Mouse (Mus musculus) liver, embryonic 16.5 days (tissue): ENCODE measurements around the gene Bcl11b. TPM values are rescaled to one million over a fixed set of nuclear protein-coding genes. Genes with fewer than 3 reads are reported as not detected.

Source experiments
- ATAC-seq: fragments of 200-750 bp; cut with Nextera tagmentation; 2 replicates; pipeline ENCODE4 v1.8.0; 2017; ENCODE audit warnings: low read depth, mild to moderate bottlenecking, moderate number of reproducible peaks, moderate library complexity
- H3K27ac ChIP-seq: fragments of 300-500 bp; sonication (generic); 2 replicates; pipeline ENCODE4 v1.5.1; 2014; ENCODE audit warnings: mild to moderate bottlenecking, low read length
- H3K27me3 ChIP-seq: fragments of 300-500 bp; sonication (generic); 2 replicates; pipeline ENCODE4 v1.6.1; 2014; ENCODE audit warnings: low read depth, low read length, mixed read lengths; ENCODE audit not compliant: control insufficient read depth, insufficient read depth
- H3K36me3 ChIP-seq: fragments of 300-500 bp; sonication (generic); 2 replicates; pipeline ENCODE4 v1.6.1; 2014; ENCODE audit warnings: mild to moderate bottlenecking; ENCODE audit not compliant: control insufficient read depth, insufficient read depth
- H3K4me1 ChIP-seq: fragments of 300-500 bp; sonication (generic); 2 replicates; pipeline ENCODE4 v1.6.1; 2014; ENCODE audit warnings: low read depth, low read length, mixed read lengths; ENCODE audit not compliant: control insufficient read depth
- H3K4me2 ChIP-seq: fragments of 300-500 bp; sonication (generic); 2 replicates; pipeline ENCODE4 v1.6.1; 2014; ENCODE audit warnings: low read depth, low read length, mixed read lengths
- H3K4me3 ChIP-seq: fragments of 300-500 bp; sonication (generic); 2 replicates; pipeline ENCODE4 v1.5.1; 2014; ENCODE audit warnings: low read depth, mild to moderate bottlenecking, low read length
- H3K9ac ChIP-seq: fragments of 300-500 bp; sonication (generic); 2 replicates; pipeline ENCODE4 v1.6.1; 2014; ENCODE audit warnings: low read depth, low read length
- H3K9me3 ChIP-seq: fragments of 300-500 bp; sonication (generic); replicated peaks from 2 replicates; pipeline ENCODE4 v1.6.1; 2016; ENCODE audit warnings: low read length; ENCODE audit not compliant: control insufficient read depth
- WGBS: fragments of 180-500 bp; shearing (Covaris S2); extraction: QIAGEN DNeasy Blood & Tissue Kit; methylation state at CpG from one replicate; pipeline ENCODE4 v1.1.7; 2014; ENCODE audit not compliant: insufficient replicate concordance; 5-methylcytosine and 5-hydroxymethylcytosine counted together
- polyA plus RNA-seq: library from polyadenylated mRNA; unstranded; fragments of >200 nt; fragmentation: Nextera tagmentation; extraction: Ambion mirVana; gene quantifications from 2 replicates; pipeline ENCODE4 v1.2.1, GENCODE M21; 2015

Gene Bcl11b
- 0.02 and 0.09 TPM in 2 replicates for polyA plus RNA-seq

GRCm38 (mm10) chr12:108003483-108003882 is at the start of gene Bcl11b:
TSS of gene Bcl11b (minus strand) at chr12:108003602.
- Histone ChIP-seq H3K4me2 (peak within 1 kb of the TSS; percentile 47), H3K9ac (no peak within 1 kb of the TSS), H3K4me1 (no peaks in the 10 kb centered on the region; the same call in none of the 2 replicates), H3K27ac (no peak within 1 kb of the TSS), H3K36me3 (no peaks in the 10 kb centered on the region), H3K9me3 (no peaks in the 10 kb centered on the region), H3K4me3 (peak within 1 kb of the TSS; percentile 46), H3K27me3 (peaks cover 82% of the 10 kb centered on the region)
- no peak for ATAC-seq
- WGBS: 1% methylated on average over 19 of the region's 19 CpGs

- H3K36me3 ChIP-seq: no peaks in the 10 kb centered on the region
- WGBS: 51% methylated on average over 7 of the region's 7 CpGs
- no peak for ATAC-seq
Observed at GRCm38 (mm10) chr12:108050996-108051395, 47.6 kb upstream of the Bcl11b start.

GRCm38 (mm10) chr12:108049625-108050024 is 46.2 kb upstream of the Bcl11b start:
- no peak overlapping the region for H3K4me3 ChIP-seq
- H3K4me1 ChIP-seq: no peaks in the 10 kb centered on the region
- H3K9ac ChIP-seq: no peak overlapping the region
- H3K36me3 ChIP-seq: no peaks in the 10 kb centered on the region
- 51% methylated on average over 13 of the region's 13 CpGs for WGBS
- ATAC-seq: no peak
- no peaks in the 10 kb centered on the region for H3K9me3 ChIP-seq
- no peak overlapping the region for H3K4me2 ChIP-seq
- no peak overlapping the region for H3K27ac ChIP-seq
- H3K27me3 ChIP-seq: no peaks in the 10 kb centered on the region

More at GRCm38 (mm10) chr12:108050996-108051395, 47.6 kb upstream of the Bcl11b start:
- Histone ChIP-seq H3K9ac (no peak overlapping the region), H3K27ac (no peak overlapping the region), H3K4me3 (no peak overlapping the region), H3K4me2 (no peak overlapping the region), H3K4me1 (no peaks in the 10 kb centered on the region), H3K9me3 (no peaks in the 10 kb centered on the region), H3K27me3 (no peaks in the 10 kb centered on the region)

- no peaks in the 10 kb centered on the region; the same call in 1 of the 2 replicates for H3K4me1 ChIP-seq
- no peaks in the 10 kb centered on the region for H3K9me3 ChIP-seq
- no peak overlapping the region for H3K4me3 ChIP-seq
- no peak overlapping the region for H3K27ac ChIP-seq
- no peaks in the 10 kb centered on the region for H3K27me3 ChIP-seq
- WGBS: 47% methylated on average over 3 of the region's 3 CpGs
- no peak overlapping the region for H3K4me2 ChIP-seq
- no peak for ATAC-seq
- H3K36me3 ChIP-seq: no peaks in the 10 kb centered on the region
- H3K9ac ChIP-seq: no peak overlapping the region
Observed at GRCm38 (mm10) chr12:108042239-108042571, 38.8 kb upstream of the Bcl11b start.

- no peaks in the 10 kb centered on the region; the same call in 1 of the 2 replicates for H3K4me1 ChIP-seq
- no peaks in the 10 kb centered on the region for H3K9me3 ChIP-seq
- WGBS: 29% methylated on average over 12 of the region's 12 CpGs
- no peak overlapping the region for H3K9ac ChIP-seq
- H3K4me2 ChIP-seq: no peak overlapping the region
- H3K27ac ChIP-seq: no peak overlapping the region
- H3K4me3 ChIP-seq: no peak overlapping the region
- no peak for ATAC-seq
- H3K36me3 ChIP-seq: no peaks in the 10 kb centered on the region
- H3K27me3 ChIP-seq: no peaks in the 10 kb centered on the region
Observed at GRCm38 (mm10) chr12:108041571-108042238, 38.3 kb upstream of the Bcl11b start.

GRCm38 (mm10) chr12:108037446-108037845 is 34.0 kb upstream of the Bcl11b start:
- Histone ChIP-seq H3K4me3 (no peak overlapping the region), H3K4me1 (no peaks in the 10 kb centered on the region; the same call in 1 of the 2 replicates), H3K4me2 (no peak overlapping the region), H3K27ac (no peak overlapping the region), H3K9me3 (no peaks in the 10 kb centered on the region), H3K9ac (no peak overlapping the region), H3K27me3 (no peaks in the 10 kb centered on the region), H3K36me3 (no peaks in the 10 kb centered on the region)
- ATAC-seq: no peak
- WGBS: 33% methylated on average over 6 of the region's 6 CpGs

GRCm38 (mm10) chr12:108035412-108036078 is 32.1 kb upstream of the Bcl11b start:
- Histone ChIP-seq H3K4me2 (no peak overlapping the region), H3K9ac (no peak overlapping the region), H3K4me1 (no peaks in the 10 kb centered on the region; the same call in 1 of the 2 replicates), H3K4me3 (no peak overlapping the region), H3K27ac (no peak overlapping the region), H3K9me3 (no peaks in the 10 kb centered on the region), H3K36me3 (no peaks in the 10 kb centered on the region), H3K27me3 (no peaks in the 10 kb centered on the region)
- WGBS: 66% methylated on average over 13 of the region's 13 CpGs
- ATAC-seq: no peak

GRCm38 (mm10) chr12:108022835-108023615 is 19.6 kb upstream of the Bcl11b start:
- WGBS: 62% methylated on average over 15 of the region's 15 CpGs
- H3K4me3 ChIP-seq: no peak overlapping the region
- no peaks in the 10 kb centered on the region for H3K27me3 ChIP-seq
- ATAC-seq: no peak
- H3K36me3 ChIP-seq: no peaks in the 10 kb centered on the region
- no peak overlapping the region for H3K4me2 ChIP-seq
- H3K9ac ChIP-seq: no peak overlapping the region
- H3K4me1 ChIP-seq: no peaks in the 10 kb centered on the region
- H3K27ac ChIP-seq: no peak overlapping the region
- no peaks in the 10 kb centered on the region for H3K9me3 ChIP-seq
